Mouse (Mus musculus) brain, adult 2 months (tissue): ENCODE measurements around the gene Fgfr2.

Experiments used
- DNase-seq: peaks from one replicate; pipeline ENCODE4 v3.0.0; 2011; ENCODE audit warnings: low read depth, low spot score

Fgfr2 gene

GRCm38 (mm10) chr7:130368827-130369641, 2754.1 kb downstream of the Fgfr2 start:
- peak; percentile 31 for DNase-seq

GRCm38 (mm10) chr7:130368036-130368826, 2754.9 kb downstream of the Fgfr2 start:
- DNase-seq = no peak

GRCm38 (mm10) chr7:130367222-130368035, 2755.7 kb downstream of the Fgfr2 start:
- no peak for DNase-seq

- no peak for DNase-seq
These were observed 2757.4 kb downstream of the Fgfr2 start for GRCm38 (mm10) chr7:130365711-130366110.

GRCm38 (mm10) chr7:130340412-130341152, 2782.6 kb downstream of the Fgfr2 start:
- DNase-seq = peak; percentile 15

- DNase-seq = no peak
These were observed 2785.5 kb downstream of the Fgfr2 start for GRCm38 (mm10) chr7:130337601-130338000.

GRCm38 (mm10) chr7:130335440-130336051, 2787.6 kb downstream of the Fgfr2 start:
- no peak for DNase-seq

GRCm38 (mm10) chr7:130332515-130333220, 2790.5 kb downstream of the Fgfr2 start:
- no peak for DNase-seq

- no peak for DNase-seq
These were observed 2795.4 kb downstream of the Fgfr2 start for GRCm38 (mm10) chr7:130327603-130328365.

GRCm38 (mm10) chr7:130325983-130326433, 2797.1 kb downstream of the Fgfr2 start:
- DNase-seq = no peak

- DNase-seq = no peak
These were observed 2798.3 kb downstream of the Fgfr2 start for GRCm38 (mm10) chr7:130324716-130325401.

- no peak for DNase-seq
These were observed 2799.4 kb downstream of the Fgfr2 start for GRCm38 (mm10) chr7:130323766-130324165.

GRCm38 (mm10) chr7:130319799-130320556, 2803.2 kb downstream of the Fgfr2 start:
- peak; percentile 85 for DNase-seq

GRCm38 (mm10) chr7:130316294-130316693, 2806.9 kb downstream of the Fgfr2 start:
- DNase-seq = no peak

- DNase-seq = no peak
These were observed 2807.9 kb downstream of the Fgfr2 start for GRCm38 (mm10) chr7:130315221-130315620.

- DNase-seq = no peak
These were observed 2808.5 kb downstream of the Fgfr2 start for GRCm38 (mm10) chr7:130314658-130315057.

- no peak for DNase-seq
These were observed 2811.8 kb downstream of the Fgfr2 start for GRCm38 (mm10) chr7:130311362-130311761.

GRCm38 (mm10) chr7:130309180-130309579, 2814.0 kb downstream of the Fgfr2 start:
- DNase-seq = no peak
